Mouse (Mus musculus) c-Kit-positive CD71-positive TER-119-positive erythroid progenitor cells, embryonic 14.5 days (primary cell): ENCODE data around the gene Shmt2.

Source experiments
- DNase-seq: peaks from one replicate; pipeline ENCODE4 v3.0.0-alpha.2; 2013; ENCODE audit warnings: low spot score

The Shmt2 gene

GRCm38 (mm10) chr10:127476541-127476940, 45.7 kb downstream of the Shmt2 start:
- no peak for DNase-seq

- DNase-seq: no peak
Observed at GRCm38 (mm10) chr10:127475175-127475574, 47.1 kb downstream of the Shmt2 start.

GRCm38 (mm10) chr10:127472722-127473121, 49.5 kb downstream of the Shmt2 start:
- DNase-seq: no peak

- DNase-seq: no peak
Observed at GRCm38 (mm10) chr10:127471281-127471988, 50.8 kb downstream of the Shmt2 start.
